Mouse (Mus musculus): ENCODE results near the gene Pramel6. TPM values are rescaled to one million over a fixed set of nuclear protein-coding genes. Genes with fewer than 3 reads are reported as not detected.
"Not testable (repeated sequence)": the region's sequence is repeated elsewhere in the genome, so short reads cannot be mapped to it uniquely, and the experiment has no call there.

Pramel6 gene
- polyA plus RNA-seq (2015; fragmentation: Nextera tagmentation; extraction: Ambion mirVana), result not detected in 2 replicates

GRCm38 (mm10) chr2:87506265-87506664 is at the start of gene Pramel6:
TSS of gene Pramel6 (plus strand) at chr2:87506565.
- no peak for DNase-seq (ENCODE audit: low spot score)

GRCm38 (mm10) chr2:87461769-87462168 is 44.6 kb upstream of the Pramel6 start:
- DNase-seq (ENCODE audit: low spot score), result no peak

GRCm38 (mm10) chr2:87480207-87480606 is 26.2 kb upstream of the Pramel6 start:
- no peak for DNase-seq (ENCODE audit: low spot score)

GRCm38 (mm10) chr2:87481158-87481557 is 25.2 kb upstream of the Pramel6 start:
- DNase-seq (ENCODE audit: low spot score), result no peak

GRCm38 (mm10) chr2:87482276-87482675 is 24.1 kb upstream of the Pramel6 start:
- no peak for DNase-seq (ENCODE audit: low spot score)

- DNase-seq (ENCODE audit: low spot score), result not testable (repeated sequence)
These were observed 9.4 kb upstream of the Pramel6 start, which contains the start of gene Pramel7 for GRCm38 (mm10) chr2:87496993-87497392. TSS of gene Pramel7 (minus strand) at chr2:87497093.

- no peak for DNase-seq (ENCODE audit: low spot score)
These were observed 8.7 kb downstream of the Pramel6 start for GRCm38 (mm10) chr2:87515046-87515445.

- DNase-seq (ENCODE audit: low spot score), result no peak
These were observed 9.2 kb downstream of the Pramel6 start for GRCm38 (mm10) chr2:87515457-87516060.

- no peak for DNase-seq (ENCODE audit: low spot score)
These were observed 10.2 kb downstream of the Pramel6 start for GRCm38 (mm10) chr2:87516581-87516980.

GRCm38 (mm10) chr2:87520651-87521050 is 14.3 kb downstream of the Pramel6 start:
- no peak for DNase-seq (ENCODE audit: low spot score)

- not testable (repeated sequence) for DNase-seq (ENCODE audit: low spot score)
These were observed 19.7 kb downstream of the Pramel6 start for GRCm38 (mm10) chr2:87525899-87526616.

- no peak for DNase-seq (ENCODE audit: low spot score)
These were observed 25.1 kb downstream of the Pramel6 start, which contains the start of gene Olfr153 for GRCm38 (mm10) chr2:87531496-87531895. TSS of gene Olfr153 (plus strand) at chr2:87531796.

- no peak for DNase-seq (ENCODE audit: low spot score)
These were observed 28.5 kb downstream of the Pramel6 start for GRCm38 (mm10) chr2:87534826-87535225.

- DNase-seq (ENCODE audit: low spot score), result no peak
These were observed 39.1 kb downstream of the Pramel6 start, which contains the start of gene Olfr1128 for GRCm38 (mm10) chr2:87545442-87545841. TSS of gene Olfr1128 (minus strand) at chr2:87545542.

Other genes starting within 250 kb of the Pramel6 start
- gene Olfr1116, start 239.0 kb upstream of the Pramel6 start, polyA plus RNA-seq (2015; fragmentation: Nextera tagmentation; extraction: Ambion mirVana), result not detected in 2 replicates
- gene Olfr1118, start 199.0 kb upstream of the Pramel6 start, polyA plus RNA-seq (2015; fragmentation: Nextera tagmentation; extraction: Ambion mirVana), result not detected in 2 replicates
- not detected in 2 replicates for gene Olfr1120, start 151.8 kb upstream of the Pramel6 start, polyA plus RNA-seq (2015; fragmentation: Nextera tagmentation; extraction: Ambion mirVana)
- gene Olfr1121, start 136.7 kb upstream of the Pramel6 start, polyA plus RNA-seq (2015; fragmentation: Nextera tagmentation; extraction: Ambion mirVana), result not detected in 2 replicates
- gene Olfr1122, start 120.7 kb upstream of the Pramel6 start, polyA plus RNA-seq (2015; fragmentation: Nextera tagmentation; extraction: Ambion mirVana), result not detected in 2 replicates
- gene Olfr1123, start 89.9 kb upstream of the Pramel6 start, polyA plus RNA-seq (2015; fragmentation: Nextera tagmentation; extraction: Ambion mirVana), result not detected in 2 replicates
- gene Olfr1124, start 76.3 kb upstream of the Pramel6 start, polyA plus RNA-seq (2015; fragmentation: Nextera tagmentation; extraction: Ambion mirVana), result 0.09 TPM in 1 of 2 replicates, not detected in the other
- gene Olfr1126, start 52.6 kb upstream of the Pramel6 start, polyA plus RNA-seq (2015; fragmentation: Nextera tagmentation; extraction: Ambion mirVana), result not detected in 2 replicates
- not detected in 2 replicates for gene Pramel7, start 9.5 kb upstream of the Pramel6 start, polyA plus RNA-seq (2015; fragmentation: Nextera tagmentation; extraction: Ambion mirVana)
- gene Olfr153, start 25.2 kb downstream of the Pramel6 start, polyA plus RNA-seq (2015; fragmentation: Nextera tagmentation; extraction: Ambion mirVana), result not detected in 2 replicates
- not detected in 2 replicates for gene Olfr1128, start 39.0 kb downstream of the Pramel6 start, polyA plus RNA-seq (2015; fragmentation: Nextera tagmentation; extraction: Ambion mirVana)
- gene Olfr1129, start 67.3 kb downstream of the Pramel6 start, polyA plus RNA-seq (2015; fragmentation: Nextera tagmentation; extraction: Ambion mirVana), result not detected in 2 replicates
- not detected in 2 replicates for gene Olfr1130, start 99.6 kb downstream of the Pramel6 start, polyA plus RNA-seq (2015; fragmentation: Nextera tagmentation; extraction: Ambion mirVana)
- gene Olfr1131, start 120.5 kb downstream of the Pramel6 start, polyA plus RNA-seq (2015; fragmentation: Nextera tagmentation; extraction: Ambion mirVana), result not detected in 2 replicates
- gene Olfr1132, start 131.0 kb downstream of the Pramel6 start, polyA plus RNA-seq (2015; fragmentation: Nextera tagmentation; extraction: Ambion mirVana), result not detected in 2 replicates
- gene Olfr1133, start 140.8 kb downstream of the Pramel6 start, polyA plus RNA-seq (2015; fragmentation: Nextera tagmentation; extraction: Ambion mirVana), result not detected in 2 replicates
- not detected in 2 replicates for gene Olfr1134, start 151.9 kb downstream of the Pramel6 start, polyA plus RNA-seq (2015; fragmentation: Nextera tagmentation; extraction: Ambion mirVana)
- gene Olfr1135, start 167.1 kb downstream of the Pramel6 start, polyA plus RNA-seq (2015; fragmentation: Nextera tagmentation; extraction: Ambion mirVana), result not detected in 2 replicates
- 0.17 and 0.19 TPM in 2 replicates for gene Olfr1136, start 187.4 kb downstream of the Pramel6 start, polyA plus RNA-seq (2015; fragmentation: Nextera tagmentation; extraction: Ambion mirVana)
- not detected in 2 replicates for gene Olfr1137, start 206.6 kb downstream of the Pramel6 start, polyA plus RNA-seq (2015; fragmentation: Nextera tagmentation; extraction: Ambion mirVana)
- not detected in 2 replicates for gene Olfr1138, start 233.4 kb downstream of the Pramel6 start, polyA plus RNA-seq (2015; fragmentation: Nextera tagmentation; extraction: Ambion mirVana)
- not detected in 2 replicates for gene Olfr1140, start 237.2 kb downstream of the Pramel6 start, polyA plus RNA-seq (2015; fragmentation: Nextera tagmentation; extraction: Ambion mirVana)
- gene Olfr1141, start 247.4 kb downstream of the Pramel6 start, polyA plus RNA-seq (2015; fragmentation: Nextera tagmentation; extraction: Ambion mirVana), result not detected in 2 replicates

Measured in thymus, postnatal 0 days (tissue).